Mouse (Mus musculus) lung, postnatal 0 days (tissue): ENCODE data around the gene Sirt3. TPM values are rescaled to one million over a fixed set of nuclear protein-coding genes. Genes with fewer than 3 reads are reported as not detected.

ENCODE experiments used
- ATAC-seq: fragments of 200-750 bp; cut with Nextera tagmentation; 2 replicates; pipeline ENCODE4 v1.8.0; 2017; ENCODE audit warnings: moderate library complexity
- DNase-seq: peaks from one replicate; pipeline ENCODE4 v3.0.0-alpha.2; 2016; ENCODE audit warnings: low spot score
- H3K27ac ChIP-seq: fragments of 300-500 bp; sonication (generic); 2 replicates; pipeline ENCODE4 v1.5.1; 2014; ENCODE audit warnings: antibody characterized with exemption, mild to moderate bottlenecking, low read length, mixed read lengths
- H3K27me3 ChIP-seq: fragments of 300-500 bp; sonication (generic); replicated peaks from 2 replicates; pipeline ENCODE4 v1.6.1; 2014; ENCODE audit warnings: low read length, mixed read lengths; ENCODE audit not compliant: insufficient read depth
- H3K36me3 ChIP-seq: fragments of 300-500 bp; sonication (generic); 2 replicates; pipeline ENCODE4 v1.6.1; 2014; ENCODE audit warnings: low read length, mixed read lengths; ENCODE audit not compliant: insufficient read depth
- H3K4me1 ChIP-seq: fragments of 300-500 bp; sonication (generic); 2 replicates; pipeline ENCODE4 v1.6.1; 2014; ENCODE audit warnings: antibody characterized with exemption, low read depth, low read length, mixed read lengths; ENCODE audit not compliant: insufficient read depth
- H3K4me2 ChIP-seq: fragments of 300-500 bp; sonication (generic); replicated peaks from 2 replicates; pipeline ENCODE4 v1.6.1; 2014; ENCODE audit warnings: low read depth, mild to moderate bottlenecking, low read length, moderate library complexity, mixed read lengths
- H3K4me3 ChIP-seq: fragments of 300-500 bp; sonication (generic); 2 replicates; pipeline ENCODE4 v1.5.1; 2014; ENCODE audit warnings: low read depth, low read length
- H3K9ac ChIP-seq: fragments of 300-500 bp; sonication (generic); replicated peaks from 2 replicates; pipeline ENCODE4 v1.6.1; 2014; ENCODE audit warnings: low read depth, mild to moderate bottlenecking
- H3K9me3 ChIP-seq: fragments of 300-500 bp; sonication (generic); 2 replicates; pipeline ENCODE4 v1.6.1; 2016; ENCODE audit warnings: low read length, mixed read lengths
- CTCF ChIP-seq: IDR thresholded peaks from 2 replicates; pipeline ENCODE4 v1.5.1; 2016; ENCODE audit warnings: antibody characterized with exemption, mild to moderate bottlenecking
- EP300 ChIP-seq: IDR thresholded peaks from 2 replicates; pipeline ENCODE4 v1.6.1; 2016; ENCODE audit warnings: antibody characterized with exemption, mild to moderate bottlenecking, control low read depth
- WGBS: fragments of 180-500 bp; shearing (Covaris S2); extraction: QIAGEN DNeasy Blood & Tissue Kit; methylation state at CpG from one replicate; pipeline ENCODE4 v1.1.7; 2014; 5-methylcytosine and 5-hydroxymethylcytosine counted together
- polyA plus RNA-seq: library from polyadenylated mRNA; unstranded; fragments of >200 nt; fragmentation: Nextera tagmentation; extraction: Ambion mirVana; gene quantifications from 2 replicates; pipeline ENCODE4 v1.2.1, GENCODE M21; 2015

Gene Sirt3
- polyA plus RNA-seq, 1 experiment from 2014 or later = 23.7 TPM

DNA sequence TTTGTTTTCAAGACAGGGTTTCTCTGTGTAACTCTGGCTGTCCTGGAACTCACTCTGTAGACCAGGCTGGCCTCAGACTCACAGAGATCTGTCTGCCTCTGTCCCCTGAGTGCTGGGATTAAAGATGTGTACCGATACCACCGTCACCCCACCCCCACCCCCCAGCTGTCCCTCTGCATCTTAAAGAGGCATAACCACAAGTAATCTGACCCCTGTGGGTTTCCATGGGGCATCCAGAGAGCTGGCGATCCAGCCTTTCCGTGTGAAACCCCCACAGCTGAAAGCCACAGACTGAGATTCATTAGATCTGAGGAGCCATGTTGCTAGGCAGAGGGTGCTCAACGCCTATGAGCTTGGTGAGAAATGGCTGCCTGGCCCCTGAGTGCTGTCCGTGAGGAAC, 22.1 kb downstream of the Sirt3 start:
- TF ChIP-seq EP300 = no peak
- TF ChIP-seq CTCF = no peak
- no peak overlapping the region for H3K4me3 ChIP-seq
- no peak overlapping the region for H3K9ac ChIP-seq
- ATAC-seq (no peak), DNase-seq (no peak)
- no peak overlapping the region for H3K4me2 ChIP-seq
- peaks cover 30% of the 10 kb centered on the region for H3K36me3 ChIP-seq
- H3K27me3 ChIP-seq = no peaks in the 10 kb centered on the region
- no peaks in the 10 kb centered on the region for H3K9me3 ChIP-seq
- no peak overlapping the region for H3K27ac ChIP-seq
- peaks cover 18% of the 10 kb centered on the region for H3K4me1 ChIP-seq
- 79% methylated on average over 6 of the region's 6 CpGs for WGBS

DNA sequence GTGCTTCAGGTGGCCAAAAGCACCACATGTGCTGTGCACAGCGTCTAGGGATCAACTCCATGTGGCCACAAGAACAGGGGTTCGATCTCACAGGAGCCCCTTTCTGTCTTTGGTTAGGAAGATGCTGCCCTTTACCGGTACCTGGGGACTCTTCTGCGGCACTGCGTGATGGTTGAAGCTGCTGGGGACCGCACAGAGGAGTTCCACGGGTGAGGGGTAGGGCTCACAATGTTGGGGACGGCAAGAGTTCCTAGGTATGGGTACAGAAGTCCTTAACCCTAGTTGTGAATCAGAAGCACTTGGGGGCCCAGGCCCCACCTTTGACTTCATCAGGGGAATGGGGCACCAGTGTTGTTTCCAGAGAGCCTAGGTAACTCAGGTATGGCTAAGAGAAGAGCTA, 23.4 kb downstream of the Sirt3 start:
- DNase-seq = no peak
- H3K4me3 ChIP-seq = peak overlapping the region; percentile 76; the same call in 1 of the 2 replicates
- peaks cover 30% of the 10 kb centered on the region for H3K36me3 ChIP-seq
- no peaks in the 10 kb centered on the region for H3K27me3 ChIP-seq
- H3K27ac ChIP-seq = no peak overlapping the region
- H3K9me3 ChIP-seq = no peaks in the 10 kb centered on the region
- peak overlapping the region; percentile 91 for H3K9ac ChIP-seq
- 93% methylated on average over 8 of the region's 8 CpGs for WGBS
- peaks cover 21% of the 10 kb centered on the region for H3K4me1 ChIP-seq
- no peak for ATAC-seq
- peak overlapping the region; percentile 91 for H3K4me2 ChIP-seq
- TF ChIP-seq EP300 = no peak
- TF ChIP-seq CTCF = no peak

DNA sequence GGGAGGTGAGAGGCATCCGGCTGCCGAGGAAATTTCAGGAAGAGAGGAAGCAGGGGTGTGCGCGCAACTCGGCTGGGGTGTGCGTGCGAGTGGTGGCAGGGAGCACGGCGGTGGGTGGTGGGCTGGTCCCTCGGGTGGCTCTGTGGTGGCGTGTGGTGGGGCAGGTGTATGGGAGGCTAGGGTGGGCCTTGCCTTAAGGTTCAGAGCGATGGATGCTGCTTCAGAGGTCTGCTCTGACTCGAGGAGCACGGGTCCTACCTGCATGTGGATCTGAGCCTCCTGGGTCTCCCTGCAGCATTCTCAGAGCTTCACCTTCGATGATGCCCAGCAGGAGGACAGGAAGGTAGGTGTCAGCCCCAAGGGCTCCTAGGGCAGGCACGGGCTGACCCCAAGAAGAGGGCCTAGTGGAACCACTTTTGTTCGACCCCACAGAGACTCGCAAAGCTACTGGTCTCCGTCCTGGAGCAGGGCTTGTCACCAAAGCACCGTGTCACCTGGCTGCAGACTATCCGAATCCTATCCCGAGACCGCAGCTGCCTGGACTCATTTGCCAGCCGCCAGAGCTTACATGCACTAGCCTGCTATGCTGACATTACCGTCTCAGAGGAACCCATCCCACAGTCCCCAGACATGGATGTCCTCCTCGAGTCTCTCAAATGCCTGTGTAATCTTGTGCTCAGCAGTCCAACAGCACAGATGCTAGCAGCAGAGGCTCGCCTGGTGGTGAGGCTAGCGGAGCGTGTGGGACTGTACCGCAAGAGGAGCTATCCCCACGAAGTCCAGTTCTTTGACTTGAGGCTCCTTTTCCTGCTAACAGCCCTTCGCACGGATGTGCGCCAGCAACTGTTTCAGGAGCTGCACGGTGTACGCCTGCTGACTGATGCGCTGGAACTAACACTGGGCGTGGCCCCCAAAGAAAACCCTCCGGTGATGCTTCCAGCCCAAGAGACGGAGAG, 24.3 kb downstream of the Sirt3 start, which contains the start of gene Bet1l:
Gene Bet1l (minus strand): TSS at position 28 of the 956 bp plus-strand sequence.
- H3K36me3 ChIP-seq = peaks cover 28% of the 10 kb centered on the region
- WGBS = 27% methylated on average over 40 of the region's 40 CpGs
- DNase-seq = no peak

DNA sequence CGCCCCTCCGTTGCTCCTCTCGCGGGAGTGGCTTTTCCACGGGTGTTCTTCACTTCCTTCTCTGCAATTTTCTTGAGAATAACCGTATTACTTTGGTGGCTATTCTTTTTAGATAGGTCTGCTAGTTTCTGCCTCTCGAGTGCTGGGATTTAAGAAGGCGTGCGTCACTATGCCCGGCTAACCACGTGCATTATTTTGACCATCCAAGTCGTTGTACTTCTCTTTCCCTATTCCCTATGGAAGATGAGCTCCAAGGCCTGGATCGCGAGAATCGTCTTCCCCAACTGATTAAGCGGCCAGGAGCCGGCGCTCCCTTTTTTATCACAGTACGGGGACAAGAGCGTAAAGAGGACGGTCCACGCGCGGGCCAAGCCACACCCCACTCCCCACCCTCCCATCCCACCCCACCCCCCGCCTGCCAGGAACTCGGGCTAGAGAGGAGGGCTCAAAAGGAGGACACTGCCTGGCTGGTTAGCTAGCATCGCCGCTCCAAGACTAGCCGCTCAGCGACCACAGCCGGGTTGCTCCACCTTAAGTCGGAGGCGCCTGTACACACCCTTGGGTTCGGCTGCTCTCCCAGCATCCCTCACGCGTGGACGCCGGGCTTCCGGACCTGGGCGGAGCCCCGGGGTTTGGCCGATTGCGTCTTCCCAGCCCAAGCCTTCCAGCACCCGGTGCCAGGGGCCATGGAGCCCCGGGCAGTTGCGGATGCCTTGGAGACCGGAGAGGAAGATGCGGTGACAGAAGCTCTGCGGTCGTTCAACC, 25.1 kb downstream of the Sirt3 start, which contains the start of gene Ric8a:
Gene Ric8a (plus strand): TSS at position 173 of the 765 bp plus-strand sequence.
- Histone ChIP-seq H3K4me2 (peak within 1 kb of the TSS; percentile 91), H3K27me3 (no peaks in the 10 kb centered on the region), H3K4me3 (peak within 1 kb of the TSS; percentile 76), H3K27ac (peak within 1 kb of the TSS; percentile 98), H3K4me1 (peaks cover 21% of the 10 kb centered on the region), H3K9ac (peak within 1 kb of the TSS; percentile 91), H3K36me3 (peaks cover 28% of the 10 kb centered on the region), H3K9me3 (no peaks in the 10 kb centered on the region)
- TF ChIP-seq CTCF (no peak), EP300 (peak; percentile 59)
- ATAC-seq (peak; percentile 89), DNase-seq (peak; percentile 95)
- WGBS = under 1% methylated on average over 48 of the region's 50 CpGs

More for the DNA sequence above, 24.3 kb downstream of the Sirt3 start, which contains the start of gene Bet1l:
- ATAC-seq = peak; percentile 3
- H3K27me3 ChIP-seq = no peaks in the 10 kb centered on the region
- peak within 1 kb of the TSS; percentile 98 for H3K27ac ChIP-seq
- TF ChIP-seq CTCF = no peak
- no peak; the same call in 1 of the 2 replicates for TF ChIP-seq EP300
- peak within 1 kb of the TSS; percentile 91 for H3K9ac ChIP-seq
- H3K4me3 ChIP-seq = peak within 1 kb of the TSS; percentile 76
- H3K4me1 ChIP-seq = peaks cover 21% of the 10 kb centered on the region
- peak within 1 kb of the TSS; percentile 91 for H3K4me2 ChIP-seq
- H3K9me3 ChIP-seq = no peaks in the 10 kb centered on the region

DNA sequence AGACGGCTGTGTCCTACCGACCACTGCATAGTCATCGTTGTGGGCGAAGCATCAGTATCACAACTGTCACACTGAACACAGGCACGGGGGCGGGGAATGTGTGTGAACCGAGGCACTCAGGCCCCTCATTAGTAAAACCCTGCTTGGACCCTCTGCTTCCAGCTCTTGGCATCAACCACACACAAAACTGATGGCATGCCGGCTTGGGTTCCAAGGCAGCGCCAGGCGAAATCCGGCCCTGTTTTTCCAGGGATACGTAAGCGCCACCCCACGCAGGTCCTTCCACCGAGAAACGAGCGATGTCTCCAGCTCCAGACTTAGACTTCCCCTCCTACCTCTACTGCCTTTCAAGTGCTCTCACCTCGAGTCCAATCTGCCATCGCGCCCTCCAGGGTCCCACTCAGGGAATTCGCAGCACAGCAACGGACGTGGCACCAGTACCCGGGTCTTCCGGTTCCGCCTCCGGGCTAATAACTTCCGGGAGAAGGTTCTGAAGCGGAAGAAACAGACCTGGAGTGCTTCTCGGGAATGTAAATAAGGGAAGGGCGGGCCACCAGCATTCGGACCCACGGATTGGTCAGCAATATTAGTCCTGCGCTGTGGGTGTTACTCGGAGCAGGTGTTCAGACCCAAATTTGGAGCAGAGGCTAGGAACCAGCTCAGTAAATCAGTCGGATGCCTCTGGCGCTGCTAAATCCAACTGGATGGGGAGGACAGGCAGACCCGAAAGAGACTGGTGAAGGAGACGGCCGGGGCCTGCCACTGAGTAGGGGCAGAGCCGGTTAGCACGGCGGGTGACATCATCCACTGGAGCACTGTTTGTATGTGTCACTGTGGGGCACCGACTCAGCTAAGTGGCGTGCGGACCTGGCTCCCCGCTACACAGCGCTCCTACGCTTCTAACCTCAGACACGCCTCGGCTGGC, 26.0 kb downstream of the Sirt3 start, which contains the start of gene Gm45785:
Gene Gm45785 (minus strand): TSS at position 472 of the 925 bp plus-strand sequence.
- Histone ChIP-seq H3K9me3 (no peaks in the 10 kb centered on the region), H3K4me1 (peaks cover 21% of the 10 kb centered on the region), H3K27me3 (no peaks in the 10 kb centered on the region), H3K4me3 (peak within 1 kb of the TSS; percentile 76), H3K36me3 (peaks cover 23% of the 10 kb centered on the region), H3K9ac (peak within 1 kb of the TSS; percentile 91), H3K27ac (peak within 1 kb of the TSS; percentile 98), H3K4me2 (peak within 1 kb of the TSS; percentile 91)
- WGBS = under 1% methylated on average over 51 of the region's 51 CpGs
- ATAC-seq = peak; percentile 85
- TF ChIP-seq EP300 = peak; percentile 89
- TF ChIP-seq CTCF = peak; percentile 40
- peak; percentile 99 for DNase-seq
